Mouse (Mus musculus): ENCODE data around the gene Cyp2c66. TPM values are rescaled to one million over a fixed set of nuclear protein-coding genes. Genes with fewer than 3 reads are reported as not detected.
"Not testable (repeated sequence)": the region's sequence is repeated elsewhere in the genome, so short reads cannot be mapped to it uniquely, and the experiment has no call there.

Cyp2c66 gene
- not detected in 2 replicates for polyA plus RNA-seq (2014; fragmentation: Nextera tagmentation; extraction: Ambion mirVana)

- Histone ChIP-seq H3K36me3 (ENCODE audit: control insufficient read depth, insufficient read depth, low read length) (no peaks in the 10 kb centered on the region), H3K4me2 (ENCODE audit: low read depth) (no peak within 1 kb of the TSS), H3K9me3 (ENCODE audit: control insufficient read depth, low read length) (no peaks in the 10 kb centered on the region), H3K9ac (ENCODE audit: low read length) (no peak within 1 kb of the TSS), H3K4me1 (ENCODE audit: control insufficient read depth, insufficient read depth, low read length) (no peaks in the 10 kb centered on the region), H3K27ac (ENCODE audit: low read depth, low read length) (no peak within 1 kb of the TSS), H3K27me3 (ENCODE audit: control insufficient read depth, insufficient read depth, low read length) (no peaks in the 10 kb centered on the region), H3K4me3 (ENCODE audit: low read depth, low read length) (no peak within 1 kb of the TSS)
- WGBS, result 84% methylated on average over 1 of the region's 1 CpGs
- DNase-seq (ENCODE audit: low spot score) (no peak), ATAC-seq (ENCODE audit: insufficient read depth, low FRiP score, low TSS enrichment) (no peak)
These were observed at the start of gene Cyp2c66 for GRCm38 (mm10) chr19:39113644-39114043. TSS of gene Cyp2c66 (plus strand) at chr19:39113898.

GRCm38 (mm10) chr19:39098779-39099178, 14.9 kb upstream of the Cyp2c66 start:
- H3K4me1 ChIP-seq (ENCODE audit: control insufficient read depth, insufficient read depth, low read length); H3K27ac ChIP-seq (ENCODE audit: low read depth, low read length); H3K36me3 ChIP-seq (ENCODE audit: control insufficient read depth, insufficient read depth, low read length); H3K27me3 ChIP-seq (ENCODE audit: control insufficient read depth, insufficient read depth, low read length); H3K4me3 ChIP-seq (ENCODE audit: low read depth, low read length); H3K4me2 ChIP-seq (ENCODE audit: low read depth); ATAC-seq (ENCODE audit: insufficient read depth, low FRiP score, low TSS enrichment); H3K9ac ChIP-seq (ENCODE audit: low read length); H3K9me3 ChIP-seq (ENCODE audit: control insufficient read depth, low read length); DNase-seq (ENCODE audit: low spot score): not testable (repeated sequence)
- 77% methylated on average over 2 of the region's 2 CpGs for WGBS

- not testable (repeated sequence) for H3K27ac ChIP-seq (ENCODE audit: low read depth, low read length); DNase-seq (ENCODE audit: low spot score); ATAC-seq (ENCODE audit: insufficient read depth, low FRiP score, low TSS enrichment); H3K9me3 ChIP-seq (ENCODE audit: control insufficient read depth, low read length); H3K36me3 ChIP-seq (ENCODE audit: control insufficient read depth, insufficient read depth, low read length); H3K27me3 ChIP-seq (ENCODE audit: control insufficient read depth, insufficient read depth, low read length); H3K4me2 ChIP-seq (ENCODE audit: low read depth); H3K4me3 ChIP-seq (ENCODE audit: low read depth, low read length); H3K4me1 ChIP-seq (ENCODE audit: control insufficient read depth, insufficient read depth, low read length); H3K9ac ChIP-seq (ENCODE audit: low read length)
- WGBS, result 86% methylated on average over 19 of the region's 19 CpGs
These were observed 43.1 kb downstream of the Cyp2c66 start for GRCm38 (mm10) chr19:39156836-39157235.

Other genes with a start within 250 kb of the Cyp2c66 start
- gene Hells, start 183.0 kb upstream of the Cyp2c66 start, polyA plus RNA-seq (2014; fragmentation: Nextera tagmentation; extraction: Ambion mirVana), result 72.7 and 74.7 TPM in 2 replicates
- not detected in 2 replicates for gene Cyp2c55, start 106.9 kb upstream of the Cyp2c66 start, polyA plus RNA-seq (2014; fragmentation: Nextera tagmentation; extraction: Ambion mirVana)
- gene Cyp2c65, start 52.9 kb upstream of the Cyp2c66 start, polyA plus RNA-seq (2014; fragmentation: Nextera tagmentation; extraction: Ambion mirVana), result not detected in 2 replicates
- gene Cyp2c29, start 155.5 kb downstream of the Cyp2c66 start, polyA plus RNA-seq (2014; fragmentation: Nextera tagmentation; extraction: Ambion mirVana), result not detected in 2 replicates

Data from neural tube, embryonic 11.5 days (tissue).